Mouse (Mus musculus) heart, adult 2 months (tissue): Measurements from ENCODE around the gene Thsd7a. TPM values are rescaled to one million over a fixed set of nuclear protein-coding genes. Genes with fewer than 3 reads are reported as not detected.

Source experiments
- DNase-seq, 2 experiments: peaks; one replicate each; pipeline ENCODE4 v3.0.0; 2021
- H3K27ac ChIP-seq: fragments of 200-600 bp; 2 replicates; pipeline ENCODE4 v1.8.1; 2022
- H3K27me3 ChIP-seq: fragments of 200-500 bp; 2 replicates; pipeline ENCODE4 v1.6.1; 2012; ENCODE audit warnings: mild to moderate bottlenecking, low read length, inconsistent platforms, mixed read lengths; ENCODE audit not compliant: control insufficient read depth, insufficient read depth
- H3K36me3 ChIP-seq: fragments of 200-500 bp; 2 replicates; pipeline ENCODE4 v1.6.1; 2012; ENCODE audit warnings: low read length, inconsistent platforms; ENCODE audit not compliant: control insufficient read depth, insufficient read depth
- H3K4me1 ChIP-seq: fragments of 200-500 bp; 2 replicates; pipeline ENCODE4 v1.6.1; 2011; ENCODE audit warnings: low read length; ENCODE audit not compliant: control insufficient read depth, insufficient read depth
- H3K4me3 ChIP-seq: fragments of 200-600 bp; 2 replicates; pipeline ENCODE4 v1.8.1; 2022
- H3K79me2 ChIP-seq: fragments of 200-500 bp; replicated peaks from 2 replicates; pipeline ENCODE4 v1.6.1; 2012; ENCODE audit warnings: mild to moderate bottlenecking, inconsistent platforms, low read length, moderate library complexity, mixed read lengths; ENCODE audit not compliant: control insufficient read depth, insufficient read depth
- H3K9ac ChIP-seq: fragments of 200-500 bp; 2 replicates; pipeline ENCODE4 v1.6.1; 2012; ENCODE audit warnings: low read depth, mild to moderate bottlenecking, control low read depth, inconsistent platforms, low read length, mixed read lengths
- CTCF ChIP-seq: fragments of 200-600 bp; IDR thresholded peaks from 2 replicates; pipeline ENCODE4 v1.8.1; 2022; ENCODE audit warnings: antibody characterized with exemption, mild to moderate bottlenecking, moderate library complexity
- EP300 ChIP-seq: fragments of 200-500 bp; IDR thresholded peaks from 2 replicates; pipeline ENCODE4 v1.6.1; 2011; ENCODE audit warnings: low read depth, low read length, control low read depth; ENCODE audit not compliant: insufficient read depth
- POLR2A ChIP-seq: fragments of 200-500 bp; IDR thresholded peaks from 2 replicates; pipeline ENCODE4 v1.6.1; 2011; ENCODE audit warnings: mild to moderate bottlenecking, low read depth, low read length, control low read depth; ENCODE audit not compliant: insufficient read depth
- WGBS: fragments of 180-500 bp; shearing (Covaris S2); methylation state at CpG from one replicate; pipeline ENCODE4 v1.1.7; 2018; 5-methylcytosine and 5-hydroxymethylcytosine counted together
- intact Hi-C: fragments of 180-260 bp; cut with DNase I; formaldehyde crosslinking; loops from one replicate; pipeline ENCODE4 v1.15.1; 2025
- polyA plus RNA-seq: library from polyadenylated mRNA; depleted of rRNA; stranded (reverse); fragments of >200 nt; gene quantifications from 2 replicates; pipeline ENCODE4 v1.2.3, GENCODE M21; 2012
- total RNA-seq, 2 experiments: library from RNA; stranded (reverse); gene quantifications; 2 replicates each; pipeline ENCODE4 v1.2.3; 2021

Gene Thsd7a
- total and polyA plus RNA-seq, 3 experiments, result 1.8 to 13.9 (median 9.4) TPM

- no peak for TF ChIP-seq POLR2A
- TF ChIP-seq EP300, result no peak
- no peak for TF ChIP-seq CTCF
- 98% methylated on average over 1 of the region's 1 CpGs for WGBS
- H3K27ac ChIP-seq, result no peak overlapping the region
- no peak overlapping the region for H3K4me3 ChIP-seq
- intact Hi-C loops, result no loop called here
- no peaks in the 10 kb centered on the region for H3K27me3 ChIP-seq
- H3K4me1 ChIP-seq, result no peaks in the 10 kb centered on the region
- H3K9ac ChIP-seq, result no peak overlapping the region
- no peaks in the 10 kb centered on the region for H3K79me2 ChIP-seq
- no peaks in the 10 kb centered on the region for H3K36me3 ChIP-seq
- no peak for DNase-seq
These were observed 346.2 kb downstream of the Thsd7a start for GRCm38 (mm10) chr6:12402996-12403395.

DNA sequence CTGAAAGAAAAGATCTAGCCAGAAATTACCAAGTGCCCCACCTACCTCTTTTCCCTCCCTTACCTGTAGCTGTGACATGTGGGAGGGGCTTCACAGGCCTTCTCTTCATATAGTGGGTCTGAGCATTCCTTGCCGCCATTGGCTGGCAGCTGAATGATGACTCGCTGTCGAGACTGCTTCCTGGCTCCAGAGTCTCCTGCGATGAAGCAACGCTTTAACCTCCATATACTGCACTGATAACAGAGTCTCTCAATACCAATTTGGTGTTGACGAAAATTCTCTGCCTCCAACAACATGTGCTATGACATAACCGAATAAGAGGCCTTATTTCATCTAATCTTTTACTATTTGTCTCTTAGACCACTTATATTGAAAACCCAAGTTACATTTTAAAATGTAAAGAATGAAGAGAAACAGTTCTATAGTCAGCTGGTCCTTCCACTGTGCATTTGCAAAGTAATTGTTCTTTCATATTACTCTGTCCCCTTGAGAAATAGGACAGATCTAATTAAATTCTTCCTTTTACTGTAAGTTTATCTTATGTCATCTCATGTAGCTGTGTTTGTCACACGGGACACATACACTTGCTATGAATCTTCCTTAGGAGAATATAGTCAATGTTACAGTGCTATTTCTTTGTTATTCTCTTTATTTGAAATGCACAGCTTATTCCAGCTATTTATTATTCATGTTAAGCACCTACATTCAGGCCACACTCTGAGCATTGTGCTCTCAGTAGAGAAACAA, 351.3 kb downstream of the Thsd7a start:
- no peak for DNase-seq
- WGBS, result 79% methylated on average over 8 of the region's 8 CpGs
- H3K4me3 ChIP-seq, result no peak overlapping the region
- H3K4me1 ChIP-seq, result no peaks in the 10 kb centered on the region; the same call in 1 of the 2 replicates
- H3K27ac ChIP-seq, result no peak overlapping the region
- intact Hi-C loops, result no loop called here
- no peaks in the 10 kb centered on the region for H3K36me3 ChIP-seq
- H3K79me2 ChIP-seq, result no peaks in the 10 kb centered on the region
- H3K9ac ChIP-seq, result no peak overlapping the region
- no peaks in the 10 kb centered on the region for H3K27me3 ChIP-seq
- TF ChIP-seq CTCF, result no peak
- no peak for TF ChIP-seq POLR2A
- TF ChIP-seq EP300, result no peak

DNA sequence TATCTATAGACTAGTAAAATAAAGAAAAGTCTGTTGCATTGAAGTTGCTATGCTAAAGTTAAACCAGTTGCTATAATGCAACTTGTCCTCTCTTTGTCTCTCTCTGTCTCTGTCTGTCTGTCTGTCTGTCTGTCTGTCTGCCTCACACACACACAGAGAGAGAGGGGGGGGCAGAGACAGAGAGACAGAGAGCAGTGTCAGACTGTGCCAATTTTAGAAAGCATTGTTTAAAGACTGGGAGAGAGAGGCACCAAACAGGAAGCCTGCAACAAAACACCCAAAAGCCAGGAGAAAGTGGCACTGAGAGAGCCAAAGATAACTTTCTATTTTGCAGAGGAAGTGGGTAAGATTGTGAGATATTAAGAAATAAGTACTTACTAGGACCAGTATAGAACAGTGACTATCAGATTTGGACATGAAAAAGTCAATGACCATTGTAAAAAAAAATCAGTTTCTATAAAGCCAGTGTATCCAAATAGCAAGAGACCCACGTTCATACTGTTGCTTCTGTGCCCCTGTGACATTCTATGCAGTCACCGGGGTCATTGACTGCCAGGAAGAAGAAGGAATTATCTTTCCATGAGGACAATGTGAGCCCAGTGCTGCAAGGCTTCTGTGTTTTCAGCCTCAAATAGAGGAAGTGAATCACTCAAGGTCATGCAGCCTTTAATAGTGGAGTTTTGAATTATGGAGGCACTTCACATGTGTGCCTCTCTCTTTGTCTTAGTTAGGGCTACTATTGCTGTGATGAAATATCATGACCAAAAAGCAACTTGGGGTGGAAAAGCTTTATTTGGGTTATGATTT, 355.4 kb downstream of the Thsd7a start:
- TF ChIP-seq CTCF (no peak), POLR2A (no peak), EP300 (no peak)
- Histone ChIP-seq H3K9ac (no peak overlapping the region), H3K36me3 (no peaks in the 10 kb centered on the region), H3K27me3 (no peaks in the 10 kb centered on the region), H3K4me1 (no peaks in the 10 kb centered on the region; the same call in 1 of the 2 replicates), H3K27ac (no peak overlapping the region), H3K4me3 (no peak overlapping the region), H3K79me2 (no peaks in the 10 kb centered on the region)
- intact Hi-C loops, result no loop called here
- DNase-seq, result no peak
- 17% methylated on average over 2 of the region's 2 CpGs for WGBS

DNA sequence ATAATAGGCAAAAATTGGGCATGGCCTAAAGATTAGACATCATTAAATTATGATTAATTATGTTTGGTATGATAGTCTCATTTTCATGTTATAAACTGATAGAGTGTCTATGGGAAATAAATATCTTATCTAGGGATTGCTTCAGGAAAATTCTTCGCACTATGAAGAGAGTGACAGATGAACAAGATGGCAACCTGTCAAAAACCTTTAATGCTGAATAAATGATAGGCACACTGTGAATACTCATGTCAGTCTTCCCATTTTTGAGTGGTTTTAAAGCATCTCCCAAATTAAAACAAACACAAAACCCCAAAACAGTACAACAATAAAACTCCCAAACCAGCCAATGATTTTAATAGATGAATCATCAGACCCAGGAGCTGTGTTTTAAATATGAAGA, 362.5 kb downstream of the Thsd7a start:
- TF ChIP-seq POLR2A (no peak), CTCF (no peak), EP300 (no peak)
- Histone ChIP-seq H3K9ac (no peak overlapping the region), H3K4me1 (no peaks in the 10 kb centered on the region), H3K79me2 (no peaks in the 10 kb centered on the region), H3K4me3 (no peak overlapping the region), H3K36me3 (no peaks in the 10 kb centered on the region), H3K27me3 (no peaks in the 10 kb centered on the region), H3K27ac (no peak overlapping the region)
- intact Hi-C loops, result no loop called here
- 91% methylated on average over 1 of the region's 1 CpGs for WGBS
- DNase-seq, result no peak

GRCm38 (mm10) chr6:12385591-12385990, 363.6 kb downstream of the Thsd7a start:
- WGBS, result 60% methylated on average over 3 of the region's 3 CpGs
- Histone ChIP-seq H3K4me1 (no peaks in the 10 kb centered on the region), H3K36me3 (no peaks in the 10 kb centered on the region), H3K9ac (no peak overlapping the region), H3K4me3 (no peak overlapping the region), H3K79me2 (no peaks in the 10 kb centered on the region), H3K27ac (no peak overlapping the region), H3K27me3 (no peaks in the 10 kb centered on the region)
- intact Hi-C loops, result no loop called here
- TF ChIP-seq POLR2A (no peak), EP300 (no peak), CTCF (no peak)
- no peak for DNase-seq
